Mouse (Mus musculus) embryonic facial prominence, embryonic 13.5 days (tissue): ENCODE data around the gene Cacna2d4. TPM values are rescaled to one million over a fixed set of nuclear protein-coding genes. Genes with fewer than 3 reads are reported as not detected.

Experiments used
- ATAC-seq: fragments of 200-750 bp; cut with Nextera tagmentation; 2 replicates; pipeline ENCODE4 v1.8.0; 2017; ENCODE audit warnings: low read depth; ENCODE audit not compliant: insufficient number of reproducible peaks, insufficient read depth, low FRiP score, low TSS enrichment
- H3K27ac ChIP-seq: fragments of 300-500 bp; sonication (generic); 2 replicates; pipeline ENCODE4 v1.5.1; 2015; ENCODE audit warnings: moderate library complexity, mild to moderate bottlenecking, inconsistent platforms
- H3K27me3 ChIP-seq: fragments of 300-500 bp; sonication (generic); 2 replicates; pipeline ENCODE4 v1.6.1; 2015; ENCODE audit warnings: mild to moderate bottlenecking, inconsistent platforms
- H3K36me3 ChIP-seq: fragments of 300-500 bp; sonication (generic); 2 replicates; pipeline ENCODE4 v1.6.1; 2015; ENCODE audit warnings: mild to moderate bottlenecking, inconsistent platforms
- H3K4me1 ChIP-seq: fragments of 300-500 bp; sonication (generic); 2 replicates; pipeline ENCODE4 v1.6.1; 2015; ENCODE audit warnings: inconsistent platforms
- H3K4me2 ChIP-seq: fragments of 300-500 bp; sonication (generic); 2 replicates; pipeline ENCODE4 v1.6.1; 2015; ENCODE audit warnings: moderate library complexity, mild to moderate bottlenecking, inconsistent platforms
- H3K4me3 ChIP-seq: fragments of 300-500 bp; sonication (generic); 2 replicates; pipeline ENCODE4 v1.5.1; 2015; ENCODE audit warnings: mild to moderate bottlenecking, inconsistent platforms
- H3K9ac ChIP-seq: fragments of 300-500 bp; sonication (generic); 2 replicates; pipeline ENCODE4 v1.6.1; 2015; ENCODE audit warnings: mild to moderate bottlenecking, inconsistent platforms
- H3K9me3 ChIP-seq: fragments of 300-500 bp; sonication (generic); 2 replicates; pipeline ENCODE4 v1.6.1; 2016; ENCODE audit warnings: inconsistent platforms
- WGBS: fragments of 180-500 bp; shearing (Covaris S2); methylation state at CpG from one replicate; pipeline ENCODE4 v1.1.7; 2015; ENCODE audit warnings: mixed read lengths; 5-methylcytosine and 5-hydroxymethylcytosine counted together
- polyA plus RNA-seq: library from polyadenylated mRNA; unstranded; fragments of >200 nt; fragmentation: Nextera tagmentation; extraction: Ambion mirVana; gene quantifications from 2 replicates; pipeline ENCODE4 v1.2.1, GENCODE M21; 2015

Gene Cacna2d4
- polyA plus RNA-seq, 1 experiment from 2014 or later = not detected

GRCm38 (mm10) chr6:119248578-119248977 is 12.3 kb downstream of the Cacna2d4 start:
- no peak overlapping the region for H3K9ac ChIP-seq
- 85% methylated on average over 3 of the region's 3 CpGs for WGBS
- no peak for ATAC-seq

GRCm38 (mm10) chr6:119249726-119250125 is 13.4 kb downstream of the Cacna2d4 start:
- no peaks in the 10 kb centered on the region for H3K4me1 ChIP-seq

More at GRCm38 (mm10) chr6:119248578-119248977, 12.3 kb downstream of the Cacna2d4 start:
- Histone ChIP-seq H3K9me3 (peaks cover 5% of the 10 kb centered on the region), H3K4me1 (no peaks in the 10 kb centered on the region), H3K36me3 (no peaks in the 10 kb centered on the region), H3K4me3 (no peak overlapping the region), H3K4me2 (no peak overlapping the region), H3K27me3 (no peaks in the 10 kb centered on the region), H3K27ac (no peak overlapping the region)

GRCm38 (mm10) chr6:119251704-119252103 is 15.4 kb downstream of the Cacna2d4 start:
- Histone ChIP-seq H3K4me3 (no peak overlapping the region), H3K4me2 (no peak overlapping the region), H3K9me3 (no peaks in the 10 kb centered on the region), H3K27me3 (no peaks in the 10 kb centered on the region), H3K27ac (no peak overlapping the region), H3K9ac (no peak overlapping the region), H3K36me3 (no peaks in the 10 kb centered on the region), H3K4me1 (no peaks in the 10 kb centered on the region)
- ATAC-seq = no peak
- 81% methylated on average over 4 of the region's 4 CpGs for WGBS

More at GRCm38 (mm10) chr6:119249726-119250125, 13.4 kb downstream of the Cacna2d4 start:
- H3K4me2 ChIP-seq = no peak overlapping the region
- no peaks in the 10 kb centered on the region for H3K27me3 ChIP-seq
- H3K27ac ChIP-seq = no peak overlapping the region
- no peaks in the 10 kb centered on the region for H3K36me3 ChIP-seq
- 84% methylated on average over 10 of the region's 10 CpGs for WGBS
- no peak overlapping the region for H3K9ac ChIP-seq
- H3K4me3 ChIP-seq = no peak overlapping the region
- no peak for ATAC-seq
- peaks cover 5% of the 10 kb centered on the region for H3K9me3 ChIP-seq

GRCm38 (mm10) chr6:119276713-119277112 is 40.4 kb downstream of the Cacna2d4 start:
- Histone ChIP-seq H3K27ac (no peak overlapping the region), H3K9me3 (no peaks in the 10 kb centered on the region), H3K4me2 (no peak overlapping the region), H3K4me1 (no peaks in the 10 kb centered on the region), H3K36me3 (no peaks in the 10 kb centered on the region), H3K4me3 (no peak overlapping the region), H3K27me3 (no peaks in the 10 kb centered on the region), H3K9ac (no peak overlapping the region)
- ATAC-seq = no peak
- 82% methylated on average over 2 of the region's 2 CpGs for WGBS

- H3K36me3 ChIP-seq = no peaks in the 10 kb centered on the region
- no peaks in the 10 kb centered on the region for H3K4me1 ChIP-seq
- H3K27me3 ChIP-seq = no peaks in the 10 kb centered on the region
- whole genome bisulfite sequencing = 80% methylated on average over 9 of the region's 9 CpGs
- H3K4me2 ChIP-seq = no peak overlapping the region
- no peak overlapping the region for H3K9ac ChIP-seq
- peaks cover 7% of the 10 kb centered on the region; the same call in 1 of the 2 replicates for H3K9me3 ChIP-seq
- no peak for ATAC-seq
- no peak overlapping the region for H3K4me3 ChIP-seq
- no peak overlapping the region for H3K27ac ChIP-seq
These were observed 44.4 kb downstream of the Cacna2d4 start for GRCm38 (mm10) chr6:119280761-119281160.

- no peak for ATAC-seq
- H3K9me3 ChIP-seq = no peaks in the 10 kb centered on the region
- H3K36me3 ChIP-seq = no peaks in the 10 kb centered on the region
- 88% methylated on average over 3 of the region's 3 CpGs for WGBS
- no peak overlapping the region for H3K27ac ChIP-seq
- H3K27me3 ChIP-seq = no peaks in the 10 kb centered on the region
- H3K4me1 ChIP-seq = no peaks in the 10 kb centered on the region
- no peak overlapping the region for H3K9ac ChIP-seq
- H3K4me2 ChIP-seq = no peak overlapping the region
- no peak overlapping the region for H3K4me3 ChIP-seq
These were observed 65.0 kb downstream of the Cacna2d4 start for GRCm38 (mm10) chr6:119301310-119301709.

GRCm38 (mm10) chr6:119303331-119303730 is 67.0 kb downstream of the Cacna2d4 start:
- no peaks in the 10 kb centered on the region for H3K4me1 ChIP-seq
- no peaks in the 10 kb centered on the region for H3K36me3 ChIP-seq
- H3K9ac ChIP-seq = no peak overlapping the region
- no peaks in the 10 kb centered on the region for H3K9me3 ChIP-seq
- H3K27ac ChIP-seq = no peak overlapping the region
- no peak overlapping the region for H3K4me3 ChIP-seq
- no peak overlapping the region for H3K4me2 ChIP-seq
- no peaks in the 10 kb centered on the region for H3K27me3 ChIP-seq
- no peak for ATAC-seq
- 82% methylated on average over 6 of the region's 6 CpGs for WGBS

- no peak for ATAC-seq
- WGBS = 45% methylated on average over 10 of the region's 10 CpGs
- H3K4me3 ChIP-seq = no peak overlapping the region
- no peak overlapping the region for H3K4me2 ChIP-seq
- H3K4me1 ChIP-seq = no peaks in the 10 kb centered on the region
- H3K27ac ChIP-seq = no peak overlapping the region
- no peaks in the 10 kb centered on the region for H3K36me3 ChIP-seq
- no peak overlapping the region for H3K9ac ChIP-seq
- no peaks in the 10 kb centered on the region for H3K9me3 ChIP-seq
- H3K27me3 ChIP-seq = peaks cover 6% of the 10 kb centered on the region; the same call in 1 of the 2 replicates
These were observed 71.6 kb downstream of the Cacna2d4 start for GRCm38 (mm10) chr6:119307867-119308413.

- peaks cover 6% of the 10 kb centered on the region; the same call in 1 of the 2 replicates for H3K27me3 ChIP-seq
- no peaks in the 10 kb centered on the region for H3K36me3 ChIP-seq
- no peaks in the 10 kb centered on the region for H3K9me3 ChIP-seq
- no peak overlapping the region for H3K27ac ChIP-seq
- no peak overlapping the region for H3K4me3 ChIP-seq
- no peak for ATAC-seq
- no peak overlapping the region for H3K4me2 ChIP-seq
- H3K9ac ChIP-seq = no peak overlapping the region
- peaks cover 4% of the 10 kb centered on the region; the same call in 1 of the 2 replicates for H3K4me1 ChIP-seq
- WGBS = 57% methylated on average over 9 of the region's 9 CpGs
These were observed 73.8 kb downstream of the Cacna2d4 start for GRCm38 (mm10) chr6:119310176-119310575.

GRCm38 (mm10) chr6:119312381-119312780 is 76.1 kb downstream of the Cacna2d4 start:
- H3K9me3 ChIP-seq = no peaks in the 10 kb centered on the region
- no peak overlapping the region for H3K27ac ChIP-seq
- H3K9ac ChIP-seq = no peak overlapping the region
- no peak for ATAC-seq
- H3K4me1 ChIP-seq = peaks cover 4% of the 10 kb centered on the region; the same call in 1 of the 2 replicates
- H3K4me2 ChIP-seq = no peak overlapping the region
- no peaks in the 10 kb centered on the region for H3K36me3 ChIP-seq
- 79% methylated on average over 6 of the region's 6 CpGs for WGBS
- no peak overlapping the region for H3K4me3 ChIP-seq
- peaks cover 6% of the 10 kb centered on the region; the same call in 1 of the 2 replicates for H3K27me3 ChIP-seq

- Histone ChIP-seq H3K4me2 (no peak overlapping the region), H3K27ac (no peak overlapping the region), H3K9ac (no peak overlapping the region), H3K36me3 (no peaks in the 10 kb centered on the region), H3K4me1 (peaks cover 4% of the 10 kb centered on the region; the same call in 1 of the 2 replicates), H3K9me3 (no peaks in the 10 kb centered on the region), H3K27me3 (peaks cover 6% of the 10 kb centered on the region; the same call in 1 of the 2 replicates), H3K4me3 (no peak overlapping the region)
- ATAC-seq = no peak
- 59% methylated on average over 3 of the region's 3 CpGs for WGBS
These were observed 76.8 kb downstream of the Cacna2d4 start for GRCm38 (mm10) chr6:119313096-119313495.

- 55% methylated on average over 14 of the region's 14 CpGs for WGBS
- Histone ChIP-seq H3K4me1 (peaks cover 4% of the 10 kb centered on the region; the same call in 1 of the 2 replicates), H3K4me3 (no peak overlapping the region), H3K9me3 (no peaks in the 10 kb centered on the region), H3K36me3 (no peaks in the 10 kb centered on the region), H3K27me3 (peaks cover 3% of the 10 kb centered on the region; the same call in 1 of the 2 replicates), H3K27ac (no peak overlapping the region), H3K4me2 (no peak overlapping the region), H3K9ac (no peak overlapping the region)
- ATAC-seq = peak; percentile 34; the same call in 1 of the 2 replicates
These were observed 77.5 kb downstream of the Cacna2d4 start for GRCm38 (mm10) chr6:119313588-119314375.
